Mouse (Mus musculus): ENCODE data around the gene Osgepl1. TPM values are rescaled to one million over a fixed set of nuclear protein-coding genes. Genes with fewer than 3 reads are reported as not detected.

The Osgepl1 gene
- total RNA-seq, 2 experiments from 2014 or later, result 59.8 to 60.3 TPM

Other genes with a start within 250 kb of the Osgepl1 start
- gene 1700019A02Rik, start 126.0 kb upstream of the Osgepl1 start, total RNA-seq (2021), result not detected
- gene Pms1, start 16.6 kb upstream of the Osgepl1 start, total RNA-seq (2021), result 10 to 100 TPM in 1 of 2 experiments, 1 to 10 TPM in 1; 9.6 to 12.2 TPM
- 10 to 100 TPM; 10.8 to 10.9 TPM for gene Ormdl1, start 16.5 kb upstream of the Osgepl1 start, total RNA-seq (2021)
- gene Gm28778, start 16.5 kb upstream of the Osgepl1 start, total RNA-seq (2021), result not detected
- 1 to 10 TPM in 1 of 2 experiments, not detected in 1; 2.2 TPM for gene Asdurf, start 39.0 kb downstream of the Osgepl1 start, total RNA-seq (2021)
- not detected for gene Gm28551, start 39.0 kb downstream of the Osgepl1 start, total RNA-seq (2021)
- 10 to 100 TPM; 57.9 to 61.8 TPM for gene Asnsd1, start 39.1 kb downstream of the Osgepl1 start, total RNA-seq (2021)